Mouse (Mus musculus) neutrophil, adult 65 days (primary cell): ENCODE data around the gene Zfp804a. TPM values are rescaled to one million over a fixed set of nuclear protein-coding genes. Genes with fewer than 3 reads are reported as not detected.

Source experiments
- total RNA-seq: library from RNA; stranded (reverse); gene quantifications from 2 replicates; pipeline ENCODE4 v1.2.4, GENCODE M21; 2023

Zfp804a gene
- not detected in 2 replicates for total RNA-seq

GRCm38 (mm10) chr2:82053185-82053891 is at the start of gene Zfp804a:
Gene Zfp804a (plus strand): TSS chr2:82053222.

